Mouse (Mus musculus) liver, adult 2 months (tissue): ENCODE results near the gene Sh2d2a.

Source experiments
- CTCF ChIP-seq: fragments of 200-500 bp; IDR thresholded peaks from 2 replicates; pipeline ENCODE4 v1.5.1; 2011; ENCODE audit warnings: low read depth, low read length, control low read depth
- POLR2A ChIP-seq: fragments of 200-500 bp; IDR thresholded peaks from 2 replicates; pipeline ENCODE4 v1.6.1; 2011; ENCODE audit warnings: low read length, control low read depth; ENCODE audit not compliant: insufficient read depth; ENCODE audit errors: extremely low read depth

GRCm38 (mm10) chr3:87816166-87816565 is 30.4 kb upstream of the Sh2d2a start:
- TF ChIP-seq POLR2A (no peak), CTCF (no peak)
